Mouse (Mus musculus) liver, embryonic 11.5 days (tissue): ENCODE results near the gene Tmem63b. TPM values are rescaled to one million over a fixed set of nuclear protein-coding genes. Genes with fewer than 3 reads are reported as not detected.
A peak's percentile ranks its signal among the peaks of the same experiment; 100 is the strongest.

Experiments
- ATAC-seq: fragments of 200-750 bp; cut with Nextera tagmentation; replicated peaks from 2 replicates; pipeline ENCODE4 v1.8.0; 2017; ENCODE audit warnings: moderate number of reproducible peaks, mild to moderate bottlenecking, moderate TSS enrichment, moderate library complexity; ENCODE audit not compliant: low FRiP score
- DNase-seq: peaks from one replicate; pipeline ENCODE4 v3.0.0-alpha.2; 2017; ENCODE audit warnings: low spot score
- H3K27ac ChIP-seq: fragments of 300-500 bp; sonication (generic); 2 replicates; pipeline ENCODE4 v1.5.1; 2014; ENCODE audit warnings: mild to moderate bottlenecking, low read depth, low read length, control low read depth
- H3K27me3 ChIP-seq: fragments of 300-500 bp; sonication (generic); replicated peaks from 2 replicates; pipeline ENCODE4 v1.6.1; 2014; ENCODE audit warnings: low read length, mixed read lengths; ENCODE audit not compliant: control insufficient read depth, insufficient read depth
- H3K36me3 ChIP-seq: fragments of 300-500 bp; sonication (generic); 2 replicates; pipeline ENCODE4 v1.6.1; 2014; ENCODE audit warnings: mild to moderate bottlenecking, low read length, moderate library complexity, mixed read lengths; ENCODE audit not compliant: control insufficient read depth, insufficient read depth
- H3K4me1 ChIP-seq: fragments of 300-500 bp; sonication (generic); replicated peaks from 2 replicates; pipeline ENCODE4 v1.6.1; 2014; ENCODE audit warnings: low read length, mixed read lengths; ENCODE audit not compliant: control insufficient read depth, insufficient read depth
- H3K4me2 ChIP-seq: fragments of 300-500 bp; sonication (generic); 2 replicates; pipeline ENCODE4 v1.6.1; 2014; ENCODE audit warnings: mild to moderate bottlenecking, control low read depth, moderate library complexity
- H3K4me3 ChIP-seq: fragments of 300-500 bp; sonication (generic); 2 replicates; pipeline ENCODE4 v1.5.1; 2014; ENCODE audit warnings: low read depth, low read length, control low read depth
- H3K9ac ChIP-seq: fragments of 300-500 bp; sonication (generic); 2 replicates; pipeline ENCODE4 v1.6.1; 2014; ENCODE audit warnings: low read depth, low read length, control low read depth
- H3K9me3 ChIP-seq: fragments of 300-500 bp; sonication (generic); 2 replicates; pipeline ENCODE4 v1.6.1; 2016; ENCODE audit warnings: low read length, inconsistent platforms, mixed read lengths; ENCODE audit not compliant: control insufficient read depth
- WGBS: fragments of 180-500 bp; shearing (Covaris S2); extraction: QIAGEN DNeasy Blood & Tissue Kit; methylation state at CpG from one replicate; pipeline ENCODE4 v1.1.7; 2014; 5-methylcytosine and 5-hydroxymethylcytosine counted together
- polyA plus RNA-seq: library from polyadenylated mRNA; unstranded; fragments of >200 nt; fragmentation: Nextera tagmentation; extraction: Ambion mirVana; gene quantifications from 2 replicates; pipeline ENCODE4 v1.2.1, GENCODE M21; 2014

The Tmem63b gene
- polyA plus RNA-seq, 1 experiment from 2014 or later = 18.0 TPM

DNA sequence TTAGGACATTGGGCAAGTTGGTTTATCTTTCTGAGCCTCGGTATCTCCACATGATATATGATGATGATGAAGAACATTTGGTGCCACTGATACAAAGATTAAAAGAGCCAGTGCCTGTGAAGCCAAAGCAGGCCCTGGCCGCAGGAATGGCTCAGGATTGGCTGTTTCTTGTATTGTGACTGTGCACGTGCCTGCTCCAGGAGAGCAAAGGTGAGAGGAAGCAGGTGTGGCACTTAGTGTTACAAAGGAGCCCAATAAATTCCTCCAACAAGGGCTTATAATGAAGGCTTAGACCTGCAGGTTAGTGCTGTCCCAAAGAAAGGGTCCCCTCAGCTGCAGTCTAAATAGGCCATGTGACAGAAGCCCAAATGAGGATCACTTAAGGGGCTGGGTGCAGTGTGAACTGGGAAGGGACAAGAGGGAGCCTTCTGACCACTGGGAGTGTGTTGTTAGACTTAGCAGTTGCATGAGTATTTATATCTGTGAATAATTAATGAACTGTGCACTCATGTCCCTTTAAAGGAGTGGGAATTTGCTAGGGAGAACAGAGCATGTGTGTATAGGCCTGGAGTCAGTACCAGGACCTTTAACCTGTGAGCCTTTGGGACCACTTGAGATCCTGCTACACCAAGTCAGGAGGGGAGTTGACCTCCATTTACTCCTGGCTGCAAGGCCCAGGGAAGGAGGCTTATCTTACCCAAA, 12.5 kb upstream of the Tmem63b start:
- H3K9me3 ChIP-seq = no peaks in the 10 kb centered on the region
- H3K4me3 ChIP-seq = no peak overlapping the region
- H3K27me3 ChIP-seq = no peaks in the 10 kb centered on the region
- peaks cover 38% of the 10 kb centered on the region for H3K4me1 ChIP-seq
- 86% methylated on average over 3 of the region's 3 CpGs for WGBS
- H3K4me2 ChIP-seq = no peak overlapping the region
- peaks cover 10% of the 10 kb centered on the region for H3K36me3 ChIP-seq
- no peak overlapping the region for H3K27ac ChIP-seq
- no peak for ATAC-seq
- H3K9ac ChIP-seq = no peak overlapping the region
- DNase-seq = no peak

DNA sequence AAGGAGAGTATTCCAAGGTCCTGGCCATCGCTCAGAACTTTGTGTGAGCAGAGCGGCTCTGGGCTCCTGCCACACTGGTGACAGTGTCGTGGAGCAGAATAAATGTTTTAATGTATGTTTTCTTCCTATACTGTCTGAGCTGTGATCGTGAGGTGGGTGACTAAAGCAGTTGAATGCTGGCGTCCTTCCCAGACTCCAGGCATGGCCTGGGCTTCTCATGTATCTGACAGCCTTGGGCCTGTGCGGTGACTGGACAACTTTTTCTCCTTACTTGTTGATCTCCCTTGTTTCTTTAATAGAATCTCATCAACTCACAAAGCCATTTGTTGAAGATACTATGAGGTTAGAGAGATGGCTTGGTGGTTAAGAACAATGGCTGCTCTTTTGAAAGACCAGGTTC, 11.7 kb upstream of the Tmem63b start:
- Histone ChIP-seq H3K27me3 (no peaks in the 10 kb centered on the region), H3K4me3 (no peak overlapping the region), H3K4me1 (peaks cover 43% of the 10 kb centered on the region), H3K36me3 (peaks cover 10% of the 10 kb centered on the region), H3K9ac (no peak overlapping the region), H3K27ac (no peak overlapping the region), H3K4me2 (no peak overlapping the region), H3K9me3 (no peaks in the 10 kb centered on the region)
- DNase-seq (no peak), ATAC-seq (no peak)
- WGBS = 94% methylated on average over 6 of the region's 6 CpGs

DNA sequence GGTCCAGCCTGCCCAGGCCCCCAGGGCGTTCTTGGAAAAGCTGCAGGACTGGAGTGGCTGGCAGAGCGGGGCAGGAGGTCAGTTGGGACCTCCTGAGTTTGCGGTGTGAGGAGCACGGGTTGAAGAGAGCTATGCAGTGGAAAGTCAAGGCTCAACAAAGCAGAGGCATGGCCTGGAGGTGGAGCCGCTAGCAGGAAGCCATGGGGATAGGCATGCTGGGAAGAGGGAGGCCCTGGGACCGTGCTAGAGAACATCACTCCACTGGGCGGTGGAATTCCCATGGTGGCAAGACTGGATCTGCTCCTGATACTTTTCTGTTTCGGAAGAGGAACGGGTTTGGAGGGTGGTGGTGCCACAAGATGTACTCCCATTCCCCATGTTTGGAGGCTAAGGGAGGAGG, 10.3 kb upstream of the Tmem63b start:
- H3K27ac ChIP-seq = no peak overlapping the region
- no peak overlapping the region for H3K9ac ChIP-seq
- H3K27me3 ChIP-seq = no peaks in the 10 kb centered on the region
- peaks cover 42% of the 10 kb centered on the region for H3K4me1 ChIP-seq
- no peak overlapping the region for H3K4me3 ChIP-seq
- peaks cover 10% of the 10 kb centered on the region for H3K36me3 ChIP-seq
- H3K9me3 ChIP-seq = no peaks in the 10 kb centered on the region
- no peak for ATAC-seq
- no peak overlapping the region for H3K4me2 ChIP-seq
- 89% methylated on average over 9 of the region's 9 CpGs for WGBS
- no peak for DNase-seq

DNA sequence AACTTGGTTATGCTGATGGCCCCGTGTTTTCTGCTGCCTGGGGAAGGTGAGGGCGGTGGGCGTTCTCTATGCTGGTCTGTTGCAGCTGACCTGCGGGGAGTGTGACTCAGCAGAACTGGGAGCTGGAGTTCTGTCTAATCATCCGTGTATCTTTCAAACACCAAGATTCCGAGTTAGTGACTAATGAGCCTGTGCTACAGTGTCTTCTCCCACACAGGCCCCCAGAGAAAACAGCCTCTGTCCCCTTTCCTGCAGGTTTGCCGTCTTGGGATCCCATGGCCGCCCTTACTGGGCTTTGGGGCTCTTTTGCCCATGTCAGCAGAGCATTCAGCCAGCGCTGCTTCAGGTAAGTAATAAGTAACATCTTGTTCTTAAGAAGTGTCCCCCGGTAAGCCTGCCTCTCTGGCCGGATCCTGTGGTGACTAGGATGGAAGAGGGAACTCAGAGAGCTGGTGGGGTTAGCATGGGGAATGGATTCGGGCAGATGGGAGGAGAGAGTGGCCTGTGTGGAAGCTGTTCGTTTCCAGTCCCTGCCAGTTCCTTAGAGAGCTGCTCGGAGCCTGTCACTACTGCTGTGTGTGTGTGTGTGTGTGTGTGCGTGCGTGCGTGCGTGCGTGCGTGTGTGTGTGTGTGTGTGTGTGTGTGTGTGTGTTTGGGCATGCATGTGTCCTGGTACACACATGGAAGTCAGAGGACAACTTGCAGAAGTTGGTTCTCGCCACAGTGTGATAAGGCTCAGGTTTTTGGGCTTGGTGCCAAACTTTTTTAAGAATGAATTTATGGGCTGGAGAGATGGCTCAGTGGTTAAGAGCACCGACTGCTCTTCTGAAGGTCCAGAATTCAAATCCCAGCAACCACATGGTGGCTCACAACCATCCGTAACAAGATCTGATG, 8.8 kb upstream of the Tmem63b start:
- DNase-seq (no peak), ATAC-seq (peak; percentile 78)
- Histone ChIP-seq H3K4me2 (peak overlapping the region; percentile 43), H3K9ac (peak overlapping the region; percentile 25), H3K4me1 (peaks cover 38% of the 10 kb centered on the region), H3K27me3 (no peaks in the 10 kb centered on the region), H3K27ac (peak overlapping the region; percentile 50), H3K9me3 (no peaks in the 10 kb centered on the region), H3K36me3 (peaks cover 10% of the 10 kb centered on the region), H3K4me3 (no peak overlapping the region)
- 55% methylated on average over 23 of the region's 23 CpGs for WGBS

DNA sequence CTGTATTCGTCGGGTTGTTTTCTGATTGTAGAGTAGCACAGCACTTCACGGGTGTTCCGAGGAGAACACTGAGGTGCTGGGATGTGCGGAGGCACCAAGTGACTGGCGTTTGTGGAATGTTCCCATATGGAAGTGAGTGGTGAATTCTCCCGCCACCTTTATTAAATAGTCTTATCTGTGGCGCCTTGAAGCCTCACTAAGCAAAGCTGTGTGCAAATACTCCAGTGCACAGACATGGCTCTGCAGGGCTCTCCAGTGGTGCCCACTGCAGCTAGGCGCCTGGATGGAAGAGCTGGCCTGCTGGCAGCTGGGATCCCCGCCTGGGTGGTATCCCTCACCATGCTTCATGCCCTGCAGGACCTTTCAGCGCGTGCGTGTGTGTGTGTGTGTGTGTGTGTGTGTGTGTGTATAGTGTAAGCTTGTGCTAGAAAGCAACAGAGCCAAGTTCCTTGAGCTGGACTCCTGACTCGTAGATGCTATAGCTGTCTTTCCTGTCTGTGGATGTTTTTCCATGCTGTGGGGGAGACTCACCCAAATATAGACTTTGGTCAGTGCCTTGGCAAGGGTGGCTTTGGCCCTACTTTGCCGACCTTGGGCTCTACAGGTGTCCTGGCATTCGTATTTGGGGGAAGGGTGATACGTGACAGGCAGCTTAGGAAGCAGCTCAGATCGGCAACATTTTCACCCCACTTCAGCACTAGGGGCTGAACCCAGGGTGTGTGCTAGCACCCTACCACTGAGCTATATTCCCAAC, 7.3 kb upstream of the Tmem63b start:
- Histone ChIP-seq H3K4me2 (no peak overlapping the region), H3K9ac (no peak overlapping the region)
- 74% methylated on average over 18 of the region's 18 CpGs for WGBS

DNA sequence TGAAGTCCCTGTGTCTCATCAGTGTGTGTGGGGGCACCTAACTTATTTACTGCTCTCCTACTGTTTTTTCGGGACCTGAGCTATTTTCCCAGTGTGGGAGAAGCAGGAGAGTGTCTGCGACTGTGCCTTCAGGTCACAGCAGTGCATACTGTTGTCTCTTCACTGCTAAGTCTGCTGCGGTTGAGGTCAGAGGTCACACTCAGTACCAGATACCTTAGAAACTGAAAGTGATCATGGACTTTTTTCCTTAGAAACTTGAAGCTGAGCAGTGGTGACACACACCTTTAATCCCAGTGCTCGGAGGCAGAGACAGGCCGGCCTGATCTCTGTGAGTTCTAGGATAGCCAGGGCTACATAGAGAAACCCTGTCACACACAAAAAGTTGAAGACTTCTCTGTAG, 5.5 kb upstream of the Tmem63b start:
- peaks cover 37% of the 10 kb centered on the region for H3K4me1 ChIP-seq
- H3K4me2 ChIP-seq = no peak overlapping the region
- no peak for DNase-seq
- no peaks in the 10 kb centered on the region for H3K9me3 ChIP-seq
- H3K4me3 ChIP-seq = no peak overlapping the region
- H3K9ac ChIP-seq = no peak overlapping the region
- no peak for ATAC-seq
- WGBS = 80% methylated on average over 5 of the region's 5 CpGs
- H3K27me3 ChIP-seq = no peaks in the 10 kb centered on the region
- H3K27ac ChIP-seq = 0 out of 2 replicates have a peak overlapping the region, but pooled peaks have one; percentile 27
- peaks cover 6% of the 10 kb centered on the region; the same call in 1 of the 2 replicates for H3K36me3 ChIP-seq

More for the DNA sequence above, 7.3 kb upstream of the Tmem63b start:
- Histone ChIP-seq H3K36me3 (peaks cover 10% of the 10 kb centered on the region), H3K27me3 (no peaks in the 10 kb centered on the region), H3K4me1 (peaks cover 31% of the 10 kb centered on the region), H3K27ac (no peak overlapping the region), H3K9me3 (no peaks in the 10 kb centered on the region), H3K4me3 (no peak overlapping the region)
- no peak for DNase-seq
- no peak for ATAC-seq

DNA sequence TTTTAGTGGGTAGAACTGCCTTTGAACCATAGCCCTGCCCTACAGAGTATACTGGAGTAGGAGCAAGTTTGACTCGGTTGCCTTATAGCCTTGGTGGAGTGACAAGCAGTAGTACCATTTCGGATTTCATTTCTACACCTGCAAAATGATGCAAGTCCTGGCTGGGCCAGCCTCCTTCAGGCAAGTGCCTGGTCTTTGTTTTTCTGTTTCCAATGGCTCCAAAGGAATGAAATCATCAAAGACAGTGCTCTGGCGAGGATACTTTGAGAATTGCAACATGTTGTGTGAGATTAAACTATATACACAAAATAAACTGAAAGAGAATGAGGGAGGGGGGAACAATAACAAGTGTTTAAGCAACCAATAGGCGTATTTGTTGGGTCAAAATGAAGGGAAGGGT, 3.3 kb upstream of the Tmem63b start:
- WGBS = 85% methylated on average over 4 of the region's 4 CpGs

DNA sequence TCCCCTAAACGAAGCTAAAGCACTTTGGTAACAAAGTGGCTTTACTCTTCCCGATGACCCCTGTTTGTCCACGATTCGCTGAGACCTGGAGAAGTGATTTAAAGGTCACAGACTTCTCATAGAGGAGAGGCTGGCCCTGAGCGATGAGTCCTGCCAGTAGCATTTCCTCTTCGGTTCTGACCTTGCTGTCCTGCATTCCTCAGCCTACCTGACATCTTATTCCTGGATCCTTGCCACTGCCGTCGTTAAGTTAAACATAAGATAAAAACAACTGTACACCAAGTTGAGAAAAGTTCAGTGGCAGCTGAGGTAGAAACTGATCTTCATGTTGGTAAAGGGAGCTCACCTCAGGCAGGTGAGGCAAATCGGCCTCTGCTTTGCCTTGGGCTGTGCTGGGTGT, 2.4 kb upstream of the Tmem63b start:
- H3K9me3 ChIP-seq = no peaks in the 10 kb centered on the region
- no peaks in the 10 kb centered on the region for H3K27me3 ChIP-seq
- WGBS = 80% methylated on average over 9 of the region's 9 CpGs
- DNase-seq (no peak), ATAC-seq (no peak)
- H3K4me3 ChIP-seq = no peak overlapping the region
- H3K4me2 ChIP-seq = no peak overlapping the region
- no peak overlapping the region for H3K27ac ChIP-seq
- H3K4me1 ChIP-seq = peaks cover 40% of the 10 kb centered on the region
- no peaks in the 10 kb centered on the region for H3K36me3 ChIP-seq
- no peak overlapping the region for H3K9ac ChIP-seq

More for the DNA sequence above, 3.3 kb upstream of the Tmem63b start:
- H3K4me1 ChIP-seq = peaks cover 37% of the 10 kb centered on the region
- no peak overlapping the region for H3K4me2 ChIP-seq
- no peaks in the 10 kb centered on the region for H3K36me3 ChIP-seq
- H3K9me3 ChIP-seq = no peaks in the 10 kb centered on the region
- no peaks in the 10 kb centered on the region for H3K27me3 ChIP-seq
- no peak overlapping the region for H3K27ac ChIP-seq
- no peak for ATAC-seq
- H3K4me3 ChIP-seq = no peak overlapping the region
- H3K9ac ChIP-seq = no peak overlapping the region
- DNase-seq = no peak
